Mouse (Mus musculus) testis, adult 2 months (tissue): ENCODE results near the gene Myo10.

Experiments
- CTCF ChIP-seq: fragments of 200-500 bp; IDR thresholded peaks from 2 replicates; pipeline ENCODE4 v1.5.1; 2012; ENCODE audit warnings: low read depth, mild to moderate bottlenecking, inconsistent platforms, low read length, moderate library complexity; ENCODE audit not compliant: control insufficient read depth, insufficient read depth, insufficient replicate concordance
- POLR2A ChIP-seq: fragments of 200-500 bp; IDR thresholded peaks from 2 replicates; pipeline ENCODE4 v1.6.1; 2012; ENCODE audit warnings: low read depth, mild to moderate bottlenecking, inconsistent platforms, low read length, moderate library complexity; ENCODE audit not compliant: control insufficient read depth

DNA sequence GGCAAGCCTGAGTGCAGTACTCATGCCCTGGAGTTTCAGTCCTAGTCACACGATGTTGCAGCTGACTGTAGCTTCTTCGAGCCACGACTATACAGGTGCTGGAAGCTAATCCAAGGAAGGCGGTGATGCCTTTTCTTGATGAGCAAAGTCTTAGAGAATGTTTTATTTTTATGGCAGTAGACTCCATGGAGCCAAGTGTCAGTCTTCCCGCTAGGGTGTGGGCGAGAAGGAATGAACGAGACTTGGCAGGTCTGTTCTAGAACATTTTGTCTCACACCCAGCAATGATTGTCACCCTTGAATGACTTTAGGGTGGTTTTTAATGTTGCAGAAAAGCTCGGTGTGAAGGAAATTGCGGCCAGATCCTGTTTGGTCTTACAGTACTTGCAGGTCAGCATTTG is 62.9 kb downstream of the Myo10 start:
- TF ChIP-seq CTCF (no peak), POLR2A (no peak)
